Mouse (Mus musculus) liver (tissue): ENCODE data around the gene Cntn3.

ENCODE experiments used
- DNase-seq: peaks from one replicate; pipeline ENCODE4 v3.0.0-alpha.2; 2020; ENCODE audit warnings: mixed read lengths

The Cntn3 gene

GRCm38 (mm10) chr6:102438353-102438752 lies 134.5 kb downstream of the Cntn3 start:
- DNase-seq, result no peak

- no peak for DNase-seq
Observed at GRCm38 (mm10) chr6:102427549-102427948, 145.4 kb downstream of the Cntn3 start.

DNA sequence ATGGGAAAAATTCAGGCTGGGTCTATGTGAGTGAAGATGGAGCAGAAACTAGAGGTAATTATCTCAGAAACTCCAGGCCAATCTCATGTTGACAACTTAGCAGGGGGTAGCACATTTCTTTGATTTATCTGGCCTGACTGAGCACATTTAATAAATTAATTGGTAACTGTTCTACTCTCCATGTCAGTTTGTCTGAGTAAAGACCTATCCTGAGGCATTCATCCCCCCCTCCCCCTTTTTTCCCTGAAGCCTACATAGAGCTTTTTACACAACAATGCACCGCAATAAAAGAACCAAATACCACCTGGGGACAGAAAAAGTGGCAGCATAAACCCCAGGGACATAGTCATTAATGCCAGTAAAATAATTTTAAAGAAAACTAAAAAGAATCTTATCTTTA lies 151.1 kb downstream of the Cntn3 start:
- no peak for DNase-seq

DNA sequence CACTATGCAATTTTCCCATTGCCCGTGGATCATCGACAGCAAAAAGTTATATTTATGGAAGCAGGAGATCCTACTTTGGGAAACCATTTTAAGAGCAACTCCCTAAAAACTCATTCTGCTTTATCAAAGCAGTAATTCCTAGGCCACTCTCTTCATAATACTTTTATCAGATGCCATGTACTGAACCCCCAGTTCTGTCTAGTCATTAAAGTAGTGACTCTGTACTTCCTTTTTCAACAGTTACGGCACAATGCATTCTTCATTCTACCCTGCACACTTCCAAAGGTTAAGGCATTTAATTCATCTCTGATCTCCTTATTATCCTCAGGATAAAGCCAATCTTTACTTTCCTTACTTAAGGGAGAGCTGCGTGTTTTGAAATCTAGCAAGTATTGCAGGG lies 184.3 kb downstream of the Cntn3 start:
- no peak for DNase-seq

GRCm38 (mm10) chr6:102372112-102372511 lies 200.8 kb downstream of the Cntn3 start:
- no peak for DNase-seq

GRCm38 (mm10) chr6:102363880-102364279 lies 209.0 kb downstream of the Cntn3 start:
- DNase-seq, result no peak

DNA sequence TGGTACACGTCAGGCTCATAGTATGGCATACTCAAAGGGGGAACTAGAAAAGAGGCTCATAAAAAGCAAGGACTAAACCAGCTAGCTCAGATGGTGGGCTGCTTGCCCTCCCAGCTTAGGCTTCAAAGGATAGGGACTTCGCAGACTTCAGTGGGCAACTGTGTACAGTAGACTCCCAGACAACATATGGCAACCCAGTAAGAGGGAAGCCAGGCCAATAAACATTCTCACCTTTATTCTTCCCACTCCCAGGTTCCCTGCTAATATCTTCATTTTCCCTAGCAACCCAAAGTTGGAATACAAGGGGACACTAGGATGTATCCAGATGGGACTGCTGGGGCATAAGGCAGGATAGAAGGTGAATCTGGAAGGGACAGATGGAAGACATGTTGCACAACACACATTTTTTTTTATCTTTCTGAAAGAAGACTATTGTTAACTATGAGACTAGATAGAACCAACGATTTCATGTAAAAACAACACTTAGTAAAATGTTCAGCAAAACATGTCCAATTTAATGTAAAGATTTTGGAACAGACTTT lies 209.5 kb downstream of the Cntn3 start:
- no peak for DNase-seq

DNA sequence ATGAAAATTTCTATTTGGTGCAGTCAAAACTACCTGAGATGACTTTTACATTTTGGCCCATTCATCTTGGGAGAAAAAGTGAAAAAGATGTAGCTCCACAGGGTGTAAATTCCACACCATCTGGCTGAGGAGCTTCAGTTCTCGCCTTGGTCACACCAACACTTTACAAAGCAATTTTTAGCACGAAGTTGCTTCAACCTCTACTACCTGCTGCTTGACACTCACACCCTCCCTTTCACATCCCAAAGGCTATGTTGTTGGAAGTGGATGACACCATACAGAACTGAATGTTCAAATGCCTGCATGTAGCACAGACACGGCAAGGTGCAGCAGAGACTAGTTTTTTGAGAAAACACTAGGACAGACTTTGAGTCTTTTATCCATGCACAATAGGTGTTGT lies 240.8 kb downstream of the Cntn3 start:
- DNase-seq, result no peak

GRCm38 (mm10) chr6:102326711-102327110 lies 246.2 kb downstream of the Cntn3 start:
- no peak for DNase-seq

DNA sequence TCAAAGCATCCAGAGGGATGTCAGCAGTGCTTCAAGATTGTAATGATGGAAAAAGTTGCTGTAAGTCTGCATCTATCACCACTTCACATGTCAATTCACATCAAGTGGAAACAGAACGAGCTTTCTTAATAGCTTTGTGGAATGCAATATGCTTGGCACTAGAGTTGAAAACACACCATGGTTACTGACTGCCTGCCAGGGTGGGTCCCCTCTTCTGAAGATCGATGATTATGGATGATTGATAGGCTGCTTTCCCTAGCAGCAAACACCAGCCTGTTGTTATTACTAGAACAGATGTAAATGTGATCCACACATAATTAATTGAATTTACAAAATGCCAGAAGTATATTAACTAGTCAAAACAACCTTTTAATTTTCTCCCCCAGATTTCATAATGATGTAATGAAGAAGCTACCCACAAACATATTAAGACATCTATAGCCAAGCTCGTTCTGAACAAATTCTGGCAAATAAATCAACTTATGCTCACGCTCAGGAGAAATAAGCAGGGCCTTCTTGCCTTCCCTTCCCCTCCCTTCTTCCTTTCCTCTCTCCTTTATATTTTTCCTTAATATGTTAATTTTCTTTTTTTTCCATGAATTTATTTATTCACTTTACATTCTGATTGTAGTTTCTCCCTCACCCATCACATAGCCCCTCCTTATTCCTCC lies 250.2 kb downstream of the Cntn3 start:
- no peak for DNase-seq

GRCm38 (mm10) chr6:102319755-102320154 lies 253.1 kb downstream of the Cntn3 start:
- no peak for DNase-seq

DNA sequence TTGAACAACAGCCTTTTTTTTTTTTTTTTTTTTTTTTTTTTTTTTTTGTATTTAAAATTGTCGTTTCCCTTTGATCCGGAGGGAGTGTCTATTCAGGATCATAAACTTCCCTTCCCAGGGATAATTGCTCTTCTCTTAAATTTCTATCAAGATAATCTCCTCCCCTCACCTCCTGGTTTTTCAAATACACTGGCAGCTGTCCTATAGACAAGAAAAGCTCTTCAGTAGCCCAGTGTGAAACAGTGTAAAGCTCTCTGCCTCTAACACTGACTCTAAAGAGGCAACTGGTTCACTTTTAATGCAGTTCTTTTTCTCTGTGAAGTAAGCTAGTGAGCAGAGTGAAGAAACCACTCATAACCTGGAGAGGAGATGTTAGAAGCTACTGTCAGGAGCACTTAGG lies 290.0 kb downstream of the Cntn3 start:
- no peak for DNase-seq

DNA sequence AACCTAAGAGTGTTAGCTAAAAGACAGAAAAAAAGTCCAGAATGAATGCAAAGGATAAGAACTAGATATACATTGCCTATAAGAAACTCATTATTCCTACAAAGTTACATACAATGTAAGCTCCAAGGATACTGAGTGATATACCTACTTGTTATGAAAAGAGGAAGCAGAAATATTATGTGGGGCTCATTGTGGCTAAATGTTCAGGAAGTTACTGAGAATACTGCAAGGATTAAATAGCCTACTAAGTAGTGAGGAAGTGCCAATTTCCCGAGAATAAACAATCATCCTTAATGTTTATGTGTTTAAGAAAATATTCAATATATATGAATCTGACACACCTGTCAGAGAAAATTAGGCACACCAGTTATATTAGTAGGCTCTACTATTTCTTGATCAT lies 341.9 kb downstream of the Cntn3 start:
- no peak for DNase-seq

GRCm38 (mm10) chr6:102186316-102186715 lies 386.6 kb downstream of the Cntn3 start:
- no peak for DNase-seq

DNA sequence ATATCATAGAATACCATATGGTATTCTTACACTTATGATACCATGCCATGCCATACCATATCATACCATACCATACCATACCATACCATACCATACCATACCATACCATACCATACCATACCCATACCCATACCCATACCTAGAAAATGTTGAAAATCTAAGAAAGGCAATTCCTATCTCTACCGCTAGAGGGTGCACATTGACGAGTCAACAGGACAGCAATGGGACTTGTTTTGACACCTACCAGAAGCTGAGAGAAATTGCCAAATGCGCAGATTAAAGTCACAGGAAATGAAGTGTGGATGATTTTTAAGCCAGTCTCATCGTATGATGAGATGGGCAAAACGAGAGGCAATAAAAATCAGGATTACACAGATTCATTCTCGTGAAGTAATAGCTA lies 402.0 kb downstream of the Cntn3 start:
- no peak for DNase-seq

GRCm38 (mm10) chr6:102161186-102161585 lies 411.7 kb downstream of the Cntn3 start:
- no peak for DNase-seq

DNA sequence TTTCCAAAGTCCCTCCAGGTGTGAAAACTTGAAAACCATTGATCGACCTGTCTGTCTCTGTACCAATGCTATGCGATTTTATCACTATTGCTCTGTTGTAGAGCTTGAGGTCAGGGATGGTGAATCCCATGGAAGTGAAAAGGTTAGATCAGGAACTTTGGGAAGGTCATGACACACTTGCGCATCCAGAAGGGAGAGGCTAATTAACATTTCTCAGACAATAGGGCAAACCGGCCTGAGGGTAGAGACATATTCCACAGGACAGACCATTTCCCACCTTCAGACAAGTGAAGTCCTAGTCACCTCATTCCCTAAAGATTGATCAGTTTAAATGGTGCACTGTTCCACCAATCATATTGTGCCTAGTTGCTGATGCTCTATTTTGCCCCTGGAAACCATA lies 451.2 kb downstream of the Cntn3 start:
- DNase-seq, result no peak

GRCm38 (mm10) chr6:102120003-102120402 lies 452.9 kb downstream of the Cntn3 start:
- DNase-seq, result no peak

DNA sequence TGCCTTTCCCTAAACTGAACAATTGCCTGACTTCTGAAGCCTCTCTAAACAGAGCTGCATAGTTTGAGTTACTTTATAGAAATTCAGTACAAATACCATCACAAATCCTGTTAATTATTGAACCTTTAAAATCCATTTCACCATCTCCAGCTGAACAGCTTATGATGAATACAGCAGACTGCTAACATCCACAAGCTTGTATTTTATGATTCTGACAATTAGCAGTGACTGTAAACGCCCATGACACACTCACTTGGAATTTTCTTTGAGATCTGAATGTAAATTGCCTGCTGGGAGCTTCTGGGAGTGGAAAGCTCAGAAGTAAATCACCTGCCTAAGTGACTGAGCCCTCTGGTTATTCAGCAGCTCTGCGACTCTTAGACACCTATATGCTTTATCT lies 459.3 kb downstream of the Cntn3 start:
- no peak for DNase-seq
